Mouse (Mus musculus): ENCODE results near the gene Serpina1f.

- TF ChIP-seq CTCF (IDR thresholded peaks at IDR 0.05; ENCODE audit: low read depth), result no peak
- TF ChIP-seq EP300 (optimal IDR thresholded peaks at IDR 0.05), result no peak
Observed at GRCm38 (mm10) chr12:103683775-103684174, 11.6 kb downstream of the Serpina1f start.

Measured in stomach, postnatal 0 days (tissue).